In the genomic region with DNA sequence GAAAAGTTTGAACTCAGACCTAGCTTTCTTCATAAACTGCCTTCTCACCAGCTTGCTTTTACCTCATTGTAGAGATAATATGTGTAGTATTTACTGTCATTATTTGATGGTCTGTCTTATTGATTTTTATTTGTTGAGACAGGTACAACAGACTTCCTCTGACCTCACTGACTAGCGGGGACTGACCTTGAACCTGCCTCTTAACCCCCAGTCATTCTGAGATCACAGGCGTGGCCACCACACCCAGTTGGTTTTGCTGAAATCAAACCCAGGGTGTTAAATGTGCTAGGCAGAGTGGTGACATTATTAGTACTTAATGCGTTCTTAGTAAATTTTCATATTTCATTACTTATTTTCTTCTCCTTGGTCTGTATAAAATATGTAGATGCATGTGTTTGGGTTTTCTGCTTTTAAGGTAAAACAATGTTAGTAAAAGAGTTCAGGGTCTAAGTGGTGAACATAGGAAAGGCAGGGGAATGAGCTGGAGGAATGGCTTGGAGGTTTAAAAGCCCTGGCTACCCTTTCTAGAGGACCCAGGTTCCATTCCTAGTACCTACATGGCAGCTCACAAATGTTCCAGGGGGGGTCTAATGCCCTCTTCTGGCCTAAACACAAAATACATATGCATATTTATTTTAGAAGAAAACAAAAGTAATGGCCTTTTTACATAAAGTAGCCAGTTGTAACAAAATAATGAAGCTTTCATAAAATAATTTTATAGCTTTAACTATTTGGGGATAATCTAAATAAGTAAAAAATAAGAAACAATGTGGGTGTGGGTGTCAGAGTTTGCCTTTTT, we compare ENCODE assay signal across 19 mouse cellular contexts. TPM values are rescaled to one million over a fixed set of nuclear protein-coding genes. Genes with fewer than 3 reads are reported as not detected.
A peak's percentile ranks its signal among the peaks of the same experiment; 100 is the strongest.
DNase-seq lines count a peak whose midpoint lies in the region; TF ChIP-seq lines count a peak whose summit lies in the region.
"Had no signal": no experiment of that assay in that cellular context is flagged by ENCODE, and none has a peak within 500 bp of the region (broad histone marks: within the 10 kb centered on the region; RNA-seq: fewer than 3 reads in every experiment).

No protein-coding gene starts in this region.

- H3K27ac ChIP-seq in layer of hippocampus, adult 2 months, result no peak overlapping the region
- H3K27ac ChIP-seq in CH12.LX (ENCODE audit: insufficient read depth, low read depth), result no peak overlapping the region
- H3K27ac ChIP-seq: embryonic facial prominence, embryonic 13.5 days; hindbrain, embryonic 14.5 days; limb, embryonic 15.5 days; midbrain, embryonic 13.5 days had no signal

- peaks cover 8 to 16% of the 10 kb centered on the region in 2 experiments for H3K4me1 ChIP-seq in CH12.LX (ENCODE audit: control insufficient read depth in 1 of 2, insufficient read depth in 2 of 2)
- H3K4me1 ChIP-seq: embryonic facial prominence, embryonic 13.5 days; limb, embryonic 15.5 days had no signal

- H3K4me2 ChIP-seq in CH12.LX (ENCODE audit: insufficient read depth, low read depth, poor library complexity, severe bottlenecking), result no peak overlapping the region
- H3K4me2 ChIP-seq: embryonic facial prominence, embryonic 13.5 days; hindbrain, embryonic 14.5 days; limb, embryonic 15.5 days; midbrain, embryonic 13.5 days had no signal

- H3K27me3 ChIP-seq in CH12.LX (replicated peaks), result no peaks in the 10 kb centered on the region
- H3K27me3 ChIP-seq: embryonic facial prominence, embryonic 13.5 days; limb, embryonic 15.5 days; midbrain, embryonic 13.5 days had no signal

- in situ Hi-C loops in CH12.LX (cut with MboI; ENCODE audit: low pct_ligation_motif_present, low pct_unique_long_range_greater_than_20kb, low sequenced_read_pairs), result no loop called here

- no peak; the same call in 1 of the 2 replicates for TF ChIP-seq RAD21 in CH12.LX (IDR thresholded peaks at IDR 0.05; ENCODE audit: low read depth, low read length)

- no peak overlapping the region for H3K4me3 ChIP-seq in layer of hippocampus, adult 2 months
- H3K4me3 ChIP-seq in CH12.LX (replicated peaks in 1 of 3; ENCODE audit: low read depth in 2 of 3, low read length in 2 of 3, poor library complexity in 1 of 3), result no peak overlapping the region
- H3K4me3 ChIP-seq: embryonic facial prominence, embryonic 13.5 days; limb, embryonic 15.5 days; midbrain, embryonic 13.5 days had no signal

- no peak for DNase-seq in layer of hippocampus, adult 2 months (ENCODE audit: low spot score in 2 of 2)
- DNase-seq in layer of hippocampus, postnatal 36 days, result no peak
- peak; percentile 42 for DNase-seq in A20 (ENCODE audit: low read depth, low spot score)
- no peak for DNase-seq in CH12.LX (ENCODE audit: extremely low read depth)
- peak; percentile 72 for DNase-seq in induced T-regulatory cell, adult 2 months (ENCODE audit: low read depth)
- DNase-seq in T-cell, adult 2 months (ENCODE audit: low spot score), result no peak
- no peak for DNase-seq in layer of hippocampus, adult 8-10 months (ENCODE audit: low spot score in 2 of 2)
- DNase-seq: adrenal gland, postnatal 25 days; cerebellum, adult 18-20 months; gastrocnemius, postnatal 14 days; heart, postnatal 10 days; kidney, adult 18-20 months; kidney, postnatal 10 days; thymus, adult 18-20 months had no signal

- TF ChIP-seq CTCF in layer of hippocampus, adult 2 months (conservative IDR thresholded peaks at IDR 0.05), result peak; percentile 54
- no peak for TF ChIP-seq CTCF in CH12.LX (conservative IDR thresholded peaks at IDR 0.05 in 1 of 2, IDR thresholded peaks at IDR 0.05 in 1 of 2; ENCODE audit: low read depth in 2 of 2, low read length in 2 of 2)

- dilution Hi-C loops in CH12.LX (cut with MboI; ENCODE audit: extremely low pct_ligation_motif_present, extremely low pct_unique_long_range_greater_than_20kb, low sequenced_read_pairs), result no loop called here

- no peak for TF ChIP-seq POLR2A in CH12.LX (IDR thresholded peaks at IDR 0.05; ENCODE audit: low read depth, low read length)

- H3K9ac ChIP-seq in CH12.LX (ENCODE audit: insufficient read depth, low read depth), result no peak overlapping the region
- H3K9ac ChIP-seq: embryonic facial prominence, embryonic 13.5 days; hindbrain, embryonic 14.5 days; limb, embryonic 15.5 days; midbrain, embryonic 13.5 days had no signal

- TF ChIP-seq EP300 in CH12.LX (IDR thresholded peaks at IDR 0.05; ENCODE audit: low read length), result no peak

- H3K36me3 ChIP-seq in CH12.LX (replicated peaks in 1 of 2; ENCODE audit: control insufficient read depth in 1 of 2, insufficient read depth in 1 of 2, low read length in 1 of 2), result peaks cover 4 to 10% of the 10 kb centered on the region in 2 experiments

- no peaks in the 10 kb centered on the region for H3K9me3 ChIP-seq in CH12.LX (replicated peaks; ENCODE audit: low read length)
- H3K9me3 ChIP-seq: embryonic facial prominence, embryonic 13.5 days; G1E; limb, embryonic 15.5 days; midbrain, embryonic 13.5 days had no signal

- peaks cover 2% of the 10 kb centered on the region; the same call in 1 of the 2 replicates for H3K79me2 ChIP-seq in CH12.LX (replicated peaks; ENCODE audit: control insufficient read depth, extremely low read depth, insufficient read depth, poor library complexity, severe bottlenecking)

TF ChIP-seq in CH12.LX, 34 proteins besides CTCF, POLR2A, EP300 and RAD21:
- TF ChIP-seq ZNF384 (IDR thresholded peaks at IDR 0.05; ENCODE audit: low read depth, low read length) (peak; percentile 64), MAX (IDR thresholded peaks at IDR 0.05; ENCODE audit: low read length) (no peak)

RNA-seq across cellular contexts. Expression of a gene that starts 20.6 kb away (rescaled TPM):
- 10 to 100 TPM; 27.1 to 28.1 TPM for total RNA-seq in layer of hippocampus, adult 2 months (2021)
- total RNA-seq in layer of hippocampus, postnatal 36 days (2021), result 10 to 100 TPM; 27.2 to 31.4 TPM
- 7.6 and 8.4 TPM in 2 replicates for total RNA-seq in CH12.LX (2012; rRNA removed)
- total RNA-seq in CH12.LX (2014; rRNA removed), result 11.1 and 11.5 TPM in 2 replicates
- polyA plus RNA-seq in CH12.LX (2012; ENCODE audit: insufficient read length, low read depth), result 5.3 and 6.6 TPM in 2 replicates
- 10 to 100 TPM; 30.1 to 33.5 (median 31.4) TPM for total RNA-seq in layer of hippocampus, adult 8-10 months (2022)

RNA-seq across cellular contexts. Expression of a gene that starts 52.9 kb away (rescaled TPM):
- total RNA-seq in layer of hippocampus, adult 2 months (2021), result 1 to 10 TPM in 1 of 2 experiments, under 1 TPM in 1; 0.74 to 1.3 TPM
- not detected for total RNA-seq in layer of hippocampus, postnatal 36 days (2021)
- total RNA-seq in CH12.LX (2012; rRNA removed) (8.0 and 11.2 TPM in 2 replicates), CH12.LX (2014; rRNA removed) (8.5 and 9.8 TPM in 2 replicates)
- polyA plus RNA-seq in CH12.LX (2012; ENCODE audit: insufficient read length, low read depth), result 5.1 and 5.7 TPM in 2 replicates
- total RNA-seq in layer of hippocampus, adult 8-10 months (2022), result 1 to 10 TPM in 1 of 4 experiments, under 1 TPM in 2, not detected in 1; 0.94 to 1.3 (median 0.97) TPM

Comparison
In these comparisons a context has a peak if more than half of its experiments do, and no peak if none do; other contexts are left out.
1. DNase-seq: peak in A20 (single experiment) and induced T-regulatory cell, adult 2 months (single experiment); none in layer of hippocampus, adult 2 months (0 of 2), layer of hippocampus, postnatal 36 days (0 of 2), CH12.LX (single experiment), T-cell, adult 2 months (single experiment) and layer of hippocampus, adult 8-10 months (0 of 2).